Mouse (Mus musculus) brain, adult 2 months (tissue): ENCODE results near the gene S1pr5.
"Not testable (repeated sequence)": the region's sequence is repeated elsewhere in the genome, so short reads cannot be mapped to it uniquely, and the experiment has no call there.

Experiments used
- DNase-seq: peaks from one replicate; pipeline ENCODE4 v3.0.0; 2011; ENCODE audit warnings: low read depth, low spot score

The S1pr5 gene

GRCm38 (mm10) chr9:21238004-21238732 lies 10.1 kb downstream of the S1pr5 start:
- DNase-seq = peak; percentile 43

GRCm38 (mm10) chr9:21237368-21238003 lies 10.8 kb downstream of the S1pr5 start:
- peak; percentile 65 for DNase-seq

- no peak for DNase-seq
Measured at GRCm38 (mm10) chr9:21236991-21237367, 11.3 kb downstream of the S1pr5 start.

- no peak for DNase-seq
Measured at GRCm38 (mm10) chr9:21235341-21235740, 12.9 kb downstream of the S1pr5 start.

GRCm38 (mm10) chr9:21233805-21234204 lies 14.4 kb downstream of the S1pr5 start:
- no peak for DNase-seq

DNA sequence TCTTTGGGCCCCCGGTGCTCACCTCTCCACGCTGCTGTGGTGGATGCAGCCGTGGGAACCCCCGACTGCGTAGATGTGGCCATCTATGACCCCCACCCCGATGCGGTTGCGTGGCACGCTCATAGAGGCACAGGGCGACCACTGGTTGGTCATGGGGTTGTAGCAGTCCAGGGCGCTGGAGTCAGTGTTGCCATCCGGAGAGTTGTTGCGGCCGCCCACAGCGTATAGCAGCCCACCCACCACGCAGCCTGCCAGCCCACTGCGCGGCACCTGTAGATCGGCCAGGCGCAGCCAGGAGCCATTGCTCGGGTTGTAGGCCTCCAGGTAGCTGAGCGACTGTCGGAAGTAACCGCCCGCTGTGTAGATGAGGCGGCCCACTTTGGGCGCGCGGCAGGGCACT lies 14.9 kb downstream of the S1pr5 start:
- no peak for DNase-seq

DNA sequence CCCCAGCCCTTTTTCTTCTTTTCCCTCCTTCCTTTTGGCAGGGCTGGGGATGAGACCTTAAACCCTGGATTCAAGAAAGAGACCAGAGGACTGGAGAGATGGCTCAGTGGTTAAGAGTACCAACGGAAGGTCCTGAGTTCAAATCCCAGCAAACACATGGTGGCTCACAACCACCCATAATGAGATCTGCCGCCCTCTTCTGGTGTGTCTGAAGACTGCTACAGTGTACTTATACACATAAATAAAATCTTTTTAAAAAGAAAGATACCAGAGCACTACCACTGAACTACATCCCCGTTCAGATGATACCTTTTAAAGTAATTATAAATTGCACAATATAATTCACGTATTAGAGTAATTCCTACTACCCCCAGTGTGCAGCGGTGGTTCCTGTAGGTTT lies 15.4 kb downstream of the S1pr5 start:
- DNase-seq = no peak

- DNase-seq = no peak
Measured at GRCm38 (mm10) chr9:21231551-21231950, 16.7 kb downstream of the S1pr5 start.

DNA sequence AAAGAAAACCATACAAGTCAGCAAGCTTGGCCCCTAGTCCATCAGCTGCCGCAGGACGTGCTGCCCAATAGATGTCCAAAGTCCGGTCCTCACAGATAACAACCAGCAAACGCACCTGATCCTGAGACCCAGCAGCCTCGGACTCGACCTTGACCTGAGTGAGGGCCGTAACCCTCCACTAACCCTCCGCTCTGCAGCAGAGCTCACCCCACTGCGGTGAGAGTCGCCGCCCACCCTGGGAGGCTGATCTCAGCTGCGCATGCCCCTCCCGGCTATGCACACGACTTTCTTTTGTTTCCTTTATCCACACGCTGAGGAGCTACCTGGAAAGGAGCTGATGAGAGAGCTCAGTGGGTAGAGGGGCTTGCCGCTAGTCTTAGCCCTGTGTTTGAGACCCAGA lies 20.9 kb downstream of the S1pr5 start:
- DNase-seq = peak; percentile 49

DNA sequence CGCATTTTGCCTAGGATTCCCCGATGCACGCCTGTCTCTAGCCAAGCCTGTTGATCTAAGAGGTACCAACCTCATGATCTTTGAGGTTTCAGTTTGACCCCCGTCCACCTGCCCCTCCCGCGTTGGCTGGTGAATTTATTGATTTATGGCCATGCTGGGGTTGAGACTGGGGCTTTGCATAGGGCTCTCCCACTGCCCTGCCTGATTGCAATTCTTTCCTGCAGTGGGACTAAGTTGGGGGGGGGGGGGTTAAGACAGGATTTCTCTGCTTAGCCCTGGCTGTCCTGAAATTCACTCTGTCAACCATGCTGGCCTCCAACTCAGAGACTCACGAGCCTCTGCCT lies 22.9 kb downstream of the S1pr5 start:
- DNase-seq = no peak

- DNase-seq = peak; percentile 70
Measured at GRCm38 (mm10) chr9:21224576-21225414, 23.4 kb downstream of the S1pr5 start.

- DNase-seq = no peak
Measured at GRCm38 (mm10) chr9:21223906-21224305, 24.3 kb downstream of the S1pr5 start.

GRCm38 (mm10) chr9:21223490-21223889 lies 24.8 kb downstream of the S1pr5 start:
- not testable (repeated sequence) for DNase-seq

DNA sequence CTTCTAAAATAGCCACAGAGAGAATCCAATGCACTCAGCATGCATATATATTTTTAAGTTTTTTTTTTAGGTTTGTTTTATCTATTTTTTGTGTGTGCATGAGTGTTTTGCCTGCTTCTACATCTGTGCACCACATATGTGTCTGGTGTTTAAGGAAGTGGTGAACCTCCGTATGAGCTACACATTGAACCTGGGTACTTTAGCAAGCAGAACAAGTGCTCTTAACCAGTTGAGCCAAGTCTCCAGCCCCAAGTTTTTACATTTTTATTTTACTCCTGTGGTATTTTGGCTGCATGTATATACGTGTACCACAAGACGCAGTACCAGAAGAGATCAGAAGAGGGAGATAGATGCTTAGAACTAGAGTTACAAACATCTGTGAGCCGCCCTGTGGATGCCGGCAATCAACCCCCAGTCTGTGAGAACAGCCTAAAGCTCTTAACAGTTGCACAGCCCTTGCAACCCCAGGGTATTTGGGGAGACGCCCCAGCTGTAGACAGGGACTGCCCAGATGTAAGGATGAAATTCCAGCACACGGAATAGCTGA lies 26.8 kb downstream of the S1pr5 start:
- peak; percentile 91 for DNase-seq

DNA sequence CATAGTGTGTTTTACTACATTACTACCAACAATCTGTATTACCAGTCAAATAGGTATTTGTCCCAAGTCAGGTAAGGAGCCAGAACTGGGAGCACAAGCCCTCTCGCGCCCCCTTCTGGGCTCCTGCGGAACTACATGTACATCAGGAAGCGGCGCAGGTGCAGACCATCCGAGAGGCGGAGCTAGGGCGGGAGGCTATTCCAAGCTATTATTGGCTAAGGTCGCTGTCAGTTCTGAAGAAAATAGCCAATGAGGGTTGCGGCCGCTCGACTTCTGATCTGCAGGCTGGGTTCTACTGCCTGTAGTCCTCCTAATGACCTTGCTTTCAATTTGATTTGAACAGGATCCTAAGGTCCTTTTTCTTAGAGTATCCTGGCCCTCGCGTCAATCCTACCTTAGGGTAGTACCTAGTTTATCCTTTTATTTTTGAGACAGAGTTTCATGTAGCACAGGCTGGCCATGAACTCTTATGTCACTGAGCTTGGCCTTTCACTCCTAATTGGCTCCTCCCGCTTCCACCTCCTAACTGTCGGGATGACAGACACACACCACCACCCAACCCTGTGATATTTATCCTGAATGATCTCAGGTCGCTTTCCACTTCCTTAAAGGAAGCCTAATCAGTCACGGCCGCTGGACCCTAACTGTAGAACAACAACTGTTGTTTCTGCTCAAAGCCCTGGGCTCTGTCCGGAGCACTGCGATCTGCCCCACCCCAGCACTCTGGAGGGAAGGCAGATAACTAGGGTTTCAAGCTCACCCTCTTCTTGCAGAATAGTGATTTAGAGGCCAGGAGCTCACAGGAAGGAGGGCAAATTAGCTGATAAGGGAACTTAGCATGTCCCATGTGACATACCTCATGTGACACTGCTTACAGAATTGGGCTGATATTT lies 27.5 kb downstream of the S1pr5 start:
- DNase-seq = peak; percentile 98

DNA sequence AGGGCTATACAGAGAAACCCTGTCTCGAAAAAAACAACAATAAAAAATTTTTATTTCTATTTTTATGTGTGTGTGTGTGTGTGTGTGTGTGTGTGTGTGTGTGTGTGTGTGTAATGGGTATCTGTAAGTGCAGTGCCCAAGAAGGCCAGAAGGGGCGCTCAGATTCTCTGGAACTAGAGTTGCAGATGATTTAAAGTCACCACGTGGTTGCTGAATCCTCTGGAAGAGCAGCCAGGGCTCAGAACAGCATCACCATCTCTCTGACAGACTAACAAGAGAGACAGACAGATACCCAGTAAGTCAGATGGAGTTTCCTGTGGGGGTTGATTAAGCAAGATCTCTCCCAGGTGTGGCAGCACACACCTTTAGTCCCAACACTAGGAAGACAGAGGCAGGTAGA lies 28.4 kb downstream of the S1pr5 start:
- peak; percentile 43 for DNase-seq

DNA sequence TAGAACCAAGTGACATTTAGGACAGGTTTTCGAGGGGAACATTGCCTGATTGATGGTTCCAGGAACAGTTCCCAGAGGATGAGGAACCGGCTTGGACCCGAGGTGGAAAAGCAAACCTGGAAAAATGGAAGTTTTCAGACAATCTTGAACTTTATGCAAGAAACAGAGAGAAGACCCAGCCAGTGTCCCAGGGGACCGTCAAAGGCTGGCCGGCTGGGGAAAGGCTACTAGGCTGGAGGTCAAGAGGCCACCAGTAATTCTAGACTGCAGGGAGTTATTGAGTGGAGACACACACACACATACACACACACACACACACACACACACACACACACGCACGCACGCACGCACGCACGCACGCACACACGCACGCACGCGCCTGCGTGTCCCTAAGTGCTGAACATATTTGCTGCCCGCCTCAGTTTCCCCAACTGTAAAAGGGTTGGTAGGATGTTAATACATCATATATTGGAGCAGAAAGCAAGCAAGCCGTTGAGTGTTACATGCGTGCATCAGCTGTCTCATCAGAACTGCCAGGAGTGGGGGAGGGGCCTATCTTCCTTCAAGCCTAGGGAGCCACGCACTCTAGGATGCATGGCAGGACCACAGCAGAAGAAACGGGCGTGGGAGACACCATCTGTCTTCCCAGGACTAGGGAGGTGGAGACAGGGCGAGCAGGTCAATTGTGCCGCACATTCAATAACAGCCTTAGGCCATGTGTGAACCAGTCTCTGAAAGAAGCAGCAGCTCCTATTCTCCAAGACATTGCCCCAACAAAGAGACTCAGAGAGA lies 32.0 kb downstream of the S1pr5 start:
- DNase-seq = peak; percentile 72

DNA sequence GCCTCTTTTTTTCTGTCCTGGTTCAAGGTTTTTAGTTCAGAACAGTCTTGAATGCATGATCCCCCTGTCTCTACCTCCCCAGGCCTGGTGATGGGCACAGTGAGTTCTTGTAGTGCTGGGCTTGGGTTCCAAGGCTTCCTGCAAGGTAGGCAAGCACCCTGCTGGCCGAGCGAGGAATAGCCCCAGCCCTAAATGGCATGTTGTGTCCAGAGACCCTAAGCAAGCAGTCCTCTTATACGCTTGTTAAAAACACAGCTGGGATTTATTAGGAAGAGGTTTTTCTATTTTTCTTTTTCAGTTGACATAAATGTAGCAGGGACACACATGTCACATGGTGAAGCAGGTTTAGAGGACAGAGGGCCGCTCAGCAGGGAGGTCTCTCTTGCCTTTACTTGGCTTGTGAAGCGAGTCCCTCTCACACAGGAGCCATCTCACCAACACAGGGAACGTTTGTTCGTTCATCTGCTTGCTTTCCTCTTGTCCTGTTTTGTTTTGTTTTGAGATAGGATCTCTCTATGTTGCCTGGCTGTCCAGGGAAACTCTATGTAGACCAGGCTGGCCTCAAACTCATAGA lies 34.5 kb downstream of the S1pr5 start:
- DNase-seq = peak; percentile 76

- no peak for DNase-seq
Measured at GRCm38 (mm10) chr9:21211624-21212023, 36.6 kb downstream of the S1pr5 start.

GRCm38 (mm10) chr9:21210821-21211220 lies 37.4 kb downstream of the S1pr5 start:
- DNase-seq = no peak
